ENCODE assay signal across 19 mouse cellular contexts in the genomic region with DNA sequence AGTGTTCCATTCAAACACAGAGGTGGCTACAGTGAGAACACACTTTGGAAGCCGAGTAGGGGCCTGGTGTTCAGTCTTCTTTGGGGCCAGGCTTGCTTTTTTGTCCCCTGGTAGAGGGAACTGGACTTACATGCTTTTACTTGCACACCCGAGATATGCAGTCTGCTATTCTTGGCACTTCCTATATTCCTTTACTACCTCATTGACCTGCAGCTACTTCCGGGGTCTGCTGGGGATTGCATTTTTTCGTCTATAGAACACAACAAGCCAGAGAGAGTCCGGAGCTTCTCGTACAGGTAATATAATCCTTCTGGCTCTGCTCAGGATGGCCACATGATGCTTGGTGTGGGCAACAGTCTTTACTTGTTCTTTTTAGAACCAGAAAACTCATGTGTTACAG.
"Had no signal": no experiment of that assay in that cellular context is flagged by ENCODE, and none has a peak within 500 bp of the region (broad histone marks: within the 10 kb centered on the region; RNA-seq: fewer than 3 reads in every experiment).

No protein-coding gene starts in this region.

- H3K4me1 ChIP-seq: midbrain, embryonic 13.5 days; midbrain, embryonic 15.5 days; neural tube, embryonic 13.5 days; stomach, embryonic 15.5 days had no signal

- H3K4me3 ChIP-seq: megakaryocyte, embryonic 14.5 days; midbrain, embryonic 13.5 days; midbrain, embryonic 15.5 days; myocyte; neural tube, embryonic 13.5 days; neural tube, embryonic 15.5 days; stomach, embryonic 15.5 days had no signal

- DNase-seq: lung, adult 18-20 months; lung, embryonic 14.5 days; lung, postnatal 10 days; lung, postnatal 36 days; right cerebral cortex, postnatal 14 days; thymus, adult 2 months; thymus, postnatal 25 days; thymus, postnatal 4 days had no signal

- H3K9me3 ChIP-seq: megakaryocyte, embryonic 14.5 days; midbrain, embryonic 13.5 days; midbrain, embryonic 15.5 days; neural tube, embryonic 13.5 days; neural tube, embryonic 15.5 days; stomach, embryonic 15.5 days had no signal

- ATAC-seq: midbrain, embryonic 13.5 days; midbrain, embryonic 15.5 days had no signal

- H3K27ac ChIP-seq: liver, embryonic 14.5 days; macrophage; midbrain, embryonic 13.5 days; midbrain, embryonic 15.5 days; neural tube, embryonic 13.5 days; neural tube, embryonic 15.5 days; stomach, embryonic 15.5 days; stomach, postnatal 0 days had no signal

- H3K9ac ChIP-seq: liver, embryonic 14.5 days; lung, embryonic 14.5 days; midbrain, embryonic 13.5 days; midbrain, embryonic 15.5 days; neural tube, embryonic 13.5 days; neural tube, embryonic 15.5 days; stomach, embryonic 15.5 days had no signal

- H3K27me3 ChIP-seq: midbrain, embryonic 13.5 days; midbrain, embryonic 15.5 days; neural tube, embryonic 13.5 days; neural tube, embryonic 15.5 days; stomach, embryonic 15.5 days had no signal

- H3K36me3 ChIP-seq: midbrain, embryonic 13.5 days; midbrain, embryonic 15.5 days; neural tube, embryonic 13.5 days; neural tube, embryonic 15.5 days; stomach, embryonic 15.5 days had no signal

- H3K4me2 ChIP-seq: lung, embryonic 14.5 days; midbrain, embryonic 11.5 days; midbrain, embryonic 13.5 days; midbrain, embryonic 15.5 days; neural tube, embryonic 13.5 days; neural tube, embryonic 15.5 days; stomach, embryonic 15.5 days had no signal
